Mouse (Mus musculus) CH12F3 (cell line): ENCODE measurements around the gene Pde11a.

ENCODE experiments used
- in situ Hi-C: fragments of 300-500 bp; cut with MboI; formaldehyde crosslinking; loops from 2 replicates; pipeline ENCODE4 v1.14.3; 2020; ENCODE audit warnings: low sequenced_read_pairs

Pde11a gene

GRCm38 (mm10) chr2:76099726-76100347, 238.7 kb downstream of the Pde11a start:
- in situ Hi-C loops: no loop called here

GRCm38 (mm10) chr2:76098381-76098780, 240.2 kb downstream of the Pde11a start:
- in situ Hi-C loops: no loop called here

- in situ Hi-C loops: no loop called here
Measured at GRCm38 (mm10) chr2:76097847-76098246, 240.7 kb downstream of the Pde11a start.

- in situ Hi-C loops: no loop called here
Measured at GRCm38 (mm10) chr2:76097284-76097683, 241.3 kb downstream of the Pde11a start.

- in situ Hi-C loops: no loop called here
Measured at GRCm38 (mm10) chr2:76095861-76096260, 242.7 kb downstream of the Pde11a start.

GRCm38 (mm10) chr2:76090506-76090905, 248.1 kb downstream of the Pde11a start:
- in situ Hi-C loops: no loop called here

- in situ Hi-C loops: no loop called here
Measured at GRCm38 (mm10) chr2:76088844-76089243, 249.7 kb downstream of the Pde11a start.

- in situ Hi-C loops: no loop called here
Measured at GRCm38 (mm10) chr2:76088413-76088812, 250.2 kb downstream of the Pde11a start.

GRCm38 (mm10) chr2:76087170-76087569, 251.4 kb downstream of the Pde11a start:
- in situ Hi-C loops: no loop called here

GRCm38 (mm10) chr2:76084982-76085381, 253.6 kb downstream of the Pde11a start:
- in situ Hi-C loops: no loop called here

- in situ Hi-C loops: no loop called here
Measured at GRCm38 (mm10) chr2:76083901-76084300, 254.7 kb downstream of the Pde11a start.

GRCm38 (mm10) chr2:76083396-76083795, 255.2 kb downstream of the Pde11a start:
- in situ Hi-C loops: no loop called here

- in situ Hi-C loops: no loop called here
Measured at GRCm38 (mm10) chr2:76081991-76082390, 256.6 kb downstream of the Pde11a start.

- in situ Hi-C loops: no loop called here
Measured at GRCm38 (mm10) chr2:76080549-76080948, 258.0 kb downstream of the Pde11a start.

- in situ Hi-C loops: no loop called here
Measured at GRCm38 (mm10) chr2:76076838-76077237, 261.7 kb downstream of the Pde11a start.

GRCm38 (mm10) chr2:76076047-76076446, 262.5 kb downstream of the Pde11a start:
- in situ Hi-C loops: no loop called here

GRCm38 (mm10) chr2:76073079-76073478, 265.5 kb downstream of the Pde11a start:
- in situ Hi-C loops: no loop called here

- in situ Hi-C loops: no loop called here
Measured at GRCm38 (mm10) chr2:76070432-76071306, 267.9 kb downstream of the Pde11a start.

GRCm38 (mm10) chr2:76069238-76069637, 269.3 kb downstream of the Pde11a start:
- in situ Hi-C loops: no loop called here

GRCm38 (mm10) chr2:76068155-76068554, 270.4 kb downstream of the Pde11a start:
- in situ Hi-C loops: no loop called here

GRCm38 (mm10) chr2:76067144-76067543, 271.4 kb downstream of the Pde11a start:
- in situ Hi-C loops: no loop called here

GRCm38 (mm10) chr2:76065292-76065691, 273.3 kb downstream of the Pde11a start:
- in situ Hi-C loops: no loop called here
